Mouse (Mus musculus): ENCODE measurements around the gene Hdhd5. TPM values are rescaled to one million over a fixed set of nuclear protein-coding genes. Genes with fewer than 3 reads are reported as not detected.

Gene Hdhd5
- polyA plus RNA-seq, 1 experiment from 2014 or later: 26.6 TPM

GRCm38 (mm10) chr6:120532594-120532993 is 1.5 kb upstream of the Hdhd5 start:
- ChIA-PET POLR2A (interaction anchor here (0.6 to 0.7 kb wide), 4 partner anchors 43 to 416 kb away, joined by 3 to 6 read pairs (median 3); no protein-coding TSS in a partner anchor), CTCF (interaction anchor here (1.4 kb wide), 1 partner anchor 18 kb away, joined by 3 read pairs; no protein-coding TSS in a partner anchor)
- ATAC-seq: no peak
- no peak for TF ChIP-seq CTCF (IDR thresholded peaks at IDR 0.05)
- H3K27me3 ChIP-seq: peaks cover 22% of the 10 kb centered on the region
- no peak for DNase-seq (ENCODE audit: low read depth, low spot score)
- in situ Hi-C loops (cut with MboI; ENCODE audit: low pct_unique_long_range_greater_than_20kb): no loop called here

- no peak for TF ChIP-seq CTCF (IDR thresholded peaks at IDR 0.05)
- in situ Hi-C loops (cut with MboI; ENCODE audit: low pct_unique_long_range_greater_than_20kb): no loop called here
- ChIA-PET POLR2A (interaction anchor here (0.6 kb wide), 1 partner anchor 197 kb away, joined by 3 read pairs; no protein-coding TSS in a partner anchor), CTCF (interaction anchor here (1.4 to 1.7 kb wide), 2 partner anchors 34 to 46 kb away, joined by 3 to 5 read pairs; no protein-coding TSS in a partner anchor)
- no peak for ATAC-seq
- no peak for DNase-seq (ENCODE audit: low read depth, low spot score)
- peaks cover 10% of the 10 kb centered on the region for H3K27me3 ChIP-seq
Observed at GRCm38 (mm10) chr6:120529123-120529522, 2.0 kb downstream of the Hdhd5 start.

DNA sequence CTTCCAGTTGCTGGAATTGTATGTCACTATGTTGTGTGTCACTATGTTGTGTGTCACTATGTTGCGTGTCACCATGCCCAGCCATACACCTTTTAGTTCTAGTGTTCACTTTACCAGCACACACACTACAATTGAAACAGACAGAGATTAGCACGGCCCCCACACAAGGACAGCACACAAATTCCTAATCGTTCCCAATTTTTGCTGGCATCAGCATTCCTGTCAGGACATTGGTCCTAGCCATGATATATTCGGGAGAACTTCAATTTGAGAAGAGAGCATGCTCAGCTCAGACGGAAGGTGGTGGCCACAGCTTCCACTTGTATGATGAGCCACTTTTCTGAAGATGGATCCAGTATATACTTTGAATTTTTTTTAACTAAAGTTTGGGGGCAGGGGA is 6.3 kb downstream of the Hdhd5 start:
- DNase-seq (ENCODE audit: low read depth, low spot score) (no peak), ATAC-seq (no peak)

GRCm38 (mm10) chr6:120519647-120520046 is 11.5 kb downstream of the Hdhd5 start:
- TF ChIP-seq CTCF (IDR thresholded peaks at IDR 0.05): no peak
- DNase-seq (ENCODE audit: low read depth, low spot score): no peak
- H3K27me3 ChIP-seq: no peaks in the 10 kb centered on the region
- in situ Hi-C loops (cut with MboI; ENCODE audit: low pct_unique_long_range_greater_than_20kb): no loop called here
- no peak for ATAC-seq
- CTCF ChIA-PET: interaction anchor here (4.7 kb wide), 1 partner anchor 22 kb away, joined by 11 read pairs; no protein-coding TSS in a partner anchor
- POLR2A ChIA-PET: no interaction called here

More for the DNA sequence above, 6.3 kb downstream of the Hdhd5 start:
- H3K27me3 ChIP-seq: no peaks in the 10 kb centered on the region
- no peak for TF ChIP-seq CTCF (IDR thresholded peaks at IDR 0.05)
- CTCF ChIA-PET: no interaction called here
- POLR2A ChIA-PET: no interaction called here
- in situ Hi-C loops (cut with MboI; ENCODE audit: low pct_unique_long_range_greater_than_20kb): no loop called here

GRCm38 (mm10) chr6:120517311-120517710 is 13.8 kb downstream of the Hdhd5 start:
- no peak for TF ChIP-seq CTCF (IDR thresholded peaks at IDR 0.05)

GRCm38 (mm10) chr6:120516879-120517278 is 14.2 kb downstream of the Hdhd5 start:
- ChIA-PET POLR2A (no interaction called here), CTCF (interaction anchor here (1.5 to 4.7 kb wide), 2 partner anchors 10 to 19 kb away, joined by 5 to 11 read pairs; no protein-coding TSS in a partner anchor)
- H3K27me3 ChIP-seq: no peaks in the 10 kb centered on the region
- no peak for TF ChIP-seq CTCF (IDR thresholded peaks at IDR 0.05)
- no peak for ATAC-seq
- no peak for DNase-seq (ENCODE audit: low read depth, low spot score)
- in situ Hi-C loops (cut with MboI; ENCODE audit: low pct_unique_long_range_greater_than_20kb): no loop called here

More at GRCm38 (mm10) chr6:120517311-120517710, 13.8 kb downstream of the Hdhd5 start:
- POLR2A ChIA-PET: no interaction called here
- ATAC-seq (no peak), DNase-seq (ENCODE audit: low read depth, low spot score) (no peak)
- in situ Hi-C loops (cut with MboI; ENCODE audit: low pct_unique_long_range_greater_than_20kb): no loop called here
- CTCF ChIA-PET: interaction anchor here (1.5 to 4.7 kb wide), 2 partner anchors 9 to 20 kb away, joined by 5 to 11 read pairs; no protein-coding TSS in a partner anchor
- no peaks in the 10 kb centered on the region for H3K27me3 ChIP-seq

DNA sequence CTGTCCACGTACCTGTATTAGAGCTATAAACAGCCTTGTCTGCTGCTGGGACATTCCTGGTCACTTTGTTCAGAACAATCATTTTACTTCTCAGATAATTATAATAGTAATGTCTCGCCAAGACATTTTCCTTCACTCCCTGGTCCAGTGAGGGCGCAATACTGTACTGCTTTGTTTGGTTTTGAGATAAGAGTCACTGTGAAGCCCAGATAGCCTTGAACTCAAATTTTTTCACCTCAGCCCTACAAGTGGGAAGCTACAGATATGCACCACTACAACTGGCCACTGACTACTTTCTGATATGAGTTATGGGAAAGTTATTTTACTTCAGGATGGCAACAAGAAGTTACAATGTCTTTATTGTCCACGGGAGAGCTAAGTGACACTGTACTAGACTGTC is 14.7 kb downstream of the Hdhd5 start:
- TF ChIP-seq CTCF (IDR thresholded peaks at IDR 0.05): no peak
- ChIA-PET POLR2A (no interaction called here), CTCF (interaction anchor here (1.1 to 4.7 kb wide), 2 partner anchors 9 to 19 kb away, joined by 3 to 11 read pairs; no protein-coding TSS in a partner anchor)
- no peaks in the 10 kb centered on the region for H3K27me3 ChIP-seq
- ATAC-seq (no peak), DNase-seq (ENCODE audit: low read depth, low spot score) (no peak)
- in situ Hi-C loops (cut with MboI; ENCODE audit: low pct_unique_long_range_greater_than_20kb): no loop called here

DNA sequence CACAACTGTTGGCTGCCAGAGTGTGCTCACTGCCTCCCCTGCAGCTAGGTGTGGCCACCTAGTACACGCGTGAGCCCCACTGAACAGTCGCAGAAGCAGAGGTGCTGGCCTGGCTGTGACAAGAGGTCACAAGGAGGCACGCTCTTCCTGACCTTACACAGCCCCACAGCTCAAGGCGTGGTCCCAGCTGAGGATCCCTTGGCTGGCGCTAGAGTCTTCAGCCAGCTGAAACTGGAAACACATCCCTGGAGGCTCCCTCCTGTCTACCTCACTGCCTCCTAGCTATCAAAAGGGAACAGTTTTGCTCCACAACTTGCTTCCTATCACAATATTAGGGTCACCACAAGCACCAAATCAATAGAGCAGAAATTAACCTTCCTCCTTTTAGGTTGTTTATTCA is 19.9 kb downstream of the Hdhd5 start:
- no peak for TF ChIP-seq CTCF (IDR thresholded peaks at IDR 0.05)
- CTCF ChIA-PET: interaction anchor here (2.0 kb wide), 1 partner anchor 15 kb away, joined by 6 read pairs; no protein-coding TSS in a partner anchor
- H3K27me3 ChIP-seq: no peaks in the 10 kb centered on the region
- ATAC-seq: no peak
- in situ Hi-C loops (cut with MboI; ENCODE audit: low pct_unique_long_range_greater_than_20kb): no loop called here
- POLR2A ChIA-PET: no interaction called here
- DNase-seq (ENCODE audit: low read depth, low spot score): no peak

DNA sequence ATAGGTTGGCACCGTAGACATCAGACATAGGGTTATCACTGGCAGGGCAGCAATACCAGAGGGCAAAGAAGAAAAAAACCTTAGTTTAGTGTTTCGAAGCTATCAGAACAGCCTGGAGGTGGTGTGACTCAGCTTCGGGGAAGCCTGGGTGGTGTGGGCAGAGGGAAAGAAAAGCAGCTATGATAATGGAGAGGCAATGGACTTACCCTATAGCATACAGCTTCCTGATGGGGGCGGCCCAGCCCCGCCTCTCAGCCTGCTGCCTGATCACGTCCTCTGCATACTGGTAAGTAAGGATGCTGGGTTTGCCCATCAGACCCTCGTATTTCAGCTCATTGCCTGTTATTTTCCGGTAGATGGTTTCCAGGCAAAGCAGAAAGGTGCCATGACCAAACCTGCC is 20.7 kb downstream of the Hdhd5 start:
- ChIA-PET POLR2A (interaction anchor here (0.9 kb wide), 1 partner anchor 14 kb away, joined by 3 read pairs; no protein-coding TSS in a partner anchor), CTCF (interaction anchor here (2.0 kb wide), 1 partner anchor 14 kb away, joined by 6 read pairs; no protein-coding TSS in a partner anchor)
- no peak for ATAC-seq
- TF ChIP-seq CTCF (IDR thresholded peaks at IDR 0.05): no peak
- in situ Hi-C loops (cut with MboI; ENCODE audit: low pct_unique_long_range_greater_than_20kb): no loop called here
- DNase-seq (ENCODE audit: low read depth, low spot score): no peak
- no peaks in the 10 kb centered on the region for H3K27me3 ChIP-seq

GRCm38 (mm10) chr6:120509975-120510374 is 21.1 kb downstream of the Hdhd5 start:
- no peaks in the 10 kb centered on the region for H3K27me3 ChIP-seq
- ChIA-PET CTCF (interaction anchor here (2.0 kb wide), 1 partner anchor 13 kb away, joined by 6 read pairs; no protein-coding TSS in a partner anchor), POLR2A (interaction anchor here (0.9 kb wide), 1 partner anchor 13 kb away, joined by 3 read pairs; no protein-coding TSS in a partner anchor)
- in situ Hi-C loops (cut with MboI; ENCODE audit: low pct_unique_long_range_greater_than_20kb): no loop called here
- no peak for DNase-seq (ENCODE audit: low read depth, low spot score)
- ATAC-seq: no peak
- TF ChIP-seq CTCF (IDR thresholded peaks at IDR 0.05): no peak

GRCm38 (mm10) chr6:120508645-120509044 is 22.5 kb downstream of the Hdhd5 start:
- in situ Hi-C loops (cut with MboI; ENCODE audit: low pct_unique_long_range_greater_than_20kb): no loop called here
- no peak for ATAC-seq
- POLR2A ChIA-PET: no interaction called here
- no peaks in the 10 kb centered on the region for H3K27me3 ChIP-seq
- no peak for TF ChIP-seq CTCF (IDR thresholded peaks at IDR 0.05)
- DNase-seq (ENCODE audit: low read depth, low spot score): no peak
- CTCF ChIA-PET: no interaction called here

Data from Patski (cell line).